Mouse (Mus musculus): ENCODE data around the gene Atp6v1g2.

Atp6v1g2 gene

GRCm38 (mm10) chr17:35204494-35205379 is 28.7 kb upstream of the Atp6v1g2 start, which contains the start of gene Lta:
Gene Lta (minus strand): TSS chr17:35205351.
- DNase-seq, result no peak

DNA sequence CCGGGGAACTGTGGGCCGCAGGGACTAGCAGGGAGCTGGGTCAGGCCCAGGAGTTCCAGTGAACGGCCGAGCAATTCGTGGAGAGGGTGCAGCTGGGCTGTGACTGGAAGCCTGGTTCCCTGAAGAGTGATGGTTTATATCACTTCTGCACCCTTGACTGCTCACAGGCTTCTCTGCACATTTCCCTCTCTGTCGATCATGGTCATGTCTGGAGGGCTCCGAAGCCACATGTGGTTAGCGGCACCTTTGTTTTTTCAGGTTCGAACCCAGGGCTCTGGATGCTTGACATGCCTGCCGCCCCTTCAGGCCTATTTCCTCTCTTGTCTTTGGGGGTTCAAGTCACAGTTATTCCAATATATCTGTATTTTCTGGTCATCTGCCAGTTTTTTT is 28.1 kb upstream of the Atp6v1g2 start:
- DNase-seq, result no peak

- DNase-seq, result no peak
These were observed 23.5 kb upstream of the Atp6v1g2 start for GRCm38 (mm10) chr17:35209785-35210535.

GRCm38 (mm10) chr17:35210593-35210992 is 22.9 kb upstream of the Atp6v1g2 start:
- DNase-seq, result no peak

- no peak for DNase-seq
These were observed 20.4 kb upstream of the Atp6v1g2 start for GRCm38 (mm10) chr17:35213071-35213470.

- no peak for DNase-seq
These were observed 14.8 kb upstream of the Atp6v1g2 start for GRCm38 (mm10) chr17:35218516-35219193.

GRCm38 (mm10) chr17:35219601-35220041 is 13.8 kb upstream of the Atp6v1g2 start:
- DNase-seq, result no peak

DNA sequence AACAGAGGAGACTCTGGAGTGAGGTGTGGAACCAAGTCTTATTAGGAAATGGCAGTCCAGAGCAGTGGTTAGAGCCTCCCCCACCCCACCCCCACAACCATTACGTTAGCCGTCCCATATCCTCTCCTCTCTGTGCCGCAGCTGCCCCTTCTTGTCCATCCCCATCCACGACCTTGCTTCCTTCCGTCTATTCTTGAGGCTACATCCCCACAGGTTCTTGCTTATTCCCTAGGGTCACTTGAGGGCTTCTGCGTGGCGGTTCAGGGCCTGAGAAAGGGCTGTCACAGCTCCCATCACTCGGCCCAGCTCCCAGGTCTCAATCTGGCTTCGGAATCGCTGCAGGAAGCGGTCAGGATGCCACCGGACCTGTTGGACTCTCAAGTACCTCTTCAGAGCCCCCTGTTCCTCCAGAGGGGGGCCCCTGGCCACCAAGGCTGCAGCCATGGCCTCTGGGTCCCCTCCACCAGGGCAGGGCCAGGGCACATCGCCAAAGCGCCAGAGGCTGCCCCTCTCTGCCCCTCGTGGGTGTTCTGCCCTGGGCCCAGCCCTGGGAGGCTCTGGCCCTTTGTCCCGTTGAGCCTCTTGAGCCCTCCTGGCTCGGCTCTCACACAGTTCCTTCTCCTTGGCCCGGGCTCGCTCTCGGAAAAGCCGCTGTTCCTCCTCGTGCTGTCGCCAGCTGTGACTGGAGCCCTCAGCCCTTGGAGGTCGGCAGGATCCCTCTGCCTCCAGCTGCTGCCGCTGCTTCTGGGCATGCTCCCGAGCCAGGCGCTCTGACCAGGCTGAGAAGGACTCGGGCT is 13.1 kb upstream of the Atp6v1g2 start, which contains the start of gene Gm16181:
Gene Gm16181 (plus strand): TSS at position 679 of the 797 bp plus-strand sequence.
- no peak for DNase-seq

DNA sequence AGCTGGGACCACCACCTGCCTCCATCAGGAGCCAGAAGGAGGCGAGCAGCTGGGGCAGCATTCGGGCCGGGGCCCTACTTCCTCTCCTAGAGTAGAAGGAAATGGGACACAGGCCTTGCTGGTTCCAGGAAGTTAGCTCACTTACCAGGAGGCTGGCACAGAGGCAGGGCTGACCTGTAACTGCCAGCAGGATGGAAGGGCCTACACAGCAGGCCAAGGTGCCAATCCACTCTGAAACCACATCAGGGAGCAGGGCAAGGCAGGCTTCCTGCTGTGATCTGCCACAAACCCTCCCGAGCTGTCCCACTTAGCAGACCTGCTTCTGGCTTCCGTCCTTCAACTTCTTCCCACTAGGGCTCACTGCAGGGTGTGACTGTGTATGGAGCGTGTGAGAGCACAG is 11.2 kb upstream of the Atp6v1g2 start:
- DNase-seq, result no peak

GRCm38 (mm10) chr17:35224641-35225040 is 8.8 kb upstream of the Atp6v1g2 start:
- DNase-seq, result no peak

GRCm38 (mm10) chr17:35225456-35225855 is 8.0 kb upstream of the Atp6v1g2 start:
- no peak for DNase-seq

DNA sequence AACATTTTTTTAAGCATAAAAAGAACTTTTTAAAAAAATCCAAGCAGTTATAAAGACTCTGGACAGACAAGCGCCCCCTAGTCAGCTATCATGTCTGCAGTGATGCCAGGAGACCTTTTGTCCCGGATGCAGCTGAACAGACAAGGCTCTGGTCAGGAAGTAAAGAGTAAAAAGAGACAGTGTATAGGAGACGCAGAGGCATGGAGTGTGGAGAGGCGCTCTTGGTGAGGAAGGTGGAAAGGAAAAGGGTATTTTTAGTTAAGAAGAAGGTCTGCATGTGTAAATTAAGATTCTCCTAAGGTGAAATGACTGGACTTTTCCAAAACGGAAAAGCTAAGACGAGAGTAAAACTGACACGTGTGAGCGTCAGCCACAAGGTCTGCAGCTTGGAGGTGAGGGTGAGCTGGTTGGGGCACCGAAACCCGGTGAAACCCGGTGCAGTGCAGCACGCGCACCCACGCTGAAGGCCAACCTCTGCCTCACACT is 6.9 kb upstream of the Atp6v1g2 start:
- no peak for DNase-seq

- no peak for DNase-seq
These were observed 2.4 kb upstream of the Atp6v1g2 start for GRCm38 (mm10) chr17:35231022-35231421.

DNA sequence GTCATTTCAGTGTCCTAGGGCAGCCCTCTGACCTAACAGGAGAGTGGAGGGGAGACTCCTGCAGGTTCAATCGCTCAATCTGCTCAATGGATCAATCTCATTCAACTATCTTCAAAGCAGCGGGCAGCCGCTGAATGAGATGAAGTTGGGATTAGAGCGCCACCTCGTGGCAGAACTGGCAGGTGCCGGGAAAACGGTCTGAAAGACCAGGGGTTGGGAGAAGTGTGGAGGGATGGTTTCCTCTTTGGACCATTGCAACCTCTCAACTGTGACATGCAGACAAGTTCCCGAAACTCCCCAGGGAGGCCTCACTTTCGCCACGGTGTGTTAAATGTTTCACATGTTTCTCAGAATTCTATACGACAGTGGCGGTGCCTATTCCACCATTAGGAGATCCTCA is 1.4 kb upstream of the Atp6v1g2 start:
- peak; percentile 86 to 87 for DNase-seq

DNA sequence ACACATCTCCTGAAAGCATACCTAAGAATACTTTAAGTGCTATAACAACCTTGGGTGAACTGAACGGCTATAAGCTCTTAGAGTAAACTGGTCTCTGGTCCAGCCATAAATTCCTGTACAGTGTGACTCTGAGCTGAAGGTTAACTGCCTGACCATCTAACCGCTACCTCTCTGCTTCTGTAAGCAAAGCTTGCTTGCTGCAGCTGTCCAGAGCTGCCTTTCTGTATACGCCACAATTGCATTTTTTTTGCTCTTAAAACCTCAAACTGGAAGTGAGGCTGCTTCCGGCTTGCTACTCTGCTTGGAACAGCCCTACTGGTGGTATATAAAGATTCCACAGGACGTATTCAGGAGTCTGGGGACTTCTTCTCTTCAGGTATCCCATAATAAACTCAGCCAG is 801 bp upstream of the Atp6v1g2 start:
- no peak for DNase-seq

- DNase-seq, result peak in 1 of 2 experiments; percentile 2
These were observed 630 bp downstream of the Atp6v1g2 start for GRCm38 (mm10) chr17:35234090-35234489.

GRCm38 (mm10) chr17:35234903-35235302 is 1.4 kb downstream of the Atp6v1g2 start:
- peak in 1 of 2 experiments; percentile 32 for DNase-seq

DNA sequence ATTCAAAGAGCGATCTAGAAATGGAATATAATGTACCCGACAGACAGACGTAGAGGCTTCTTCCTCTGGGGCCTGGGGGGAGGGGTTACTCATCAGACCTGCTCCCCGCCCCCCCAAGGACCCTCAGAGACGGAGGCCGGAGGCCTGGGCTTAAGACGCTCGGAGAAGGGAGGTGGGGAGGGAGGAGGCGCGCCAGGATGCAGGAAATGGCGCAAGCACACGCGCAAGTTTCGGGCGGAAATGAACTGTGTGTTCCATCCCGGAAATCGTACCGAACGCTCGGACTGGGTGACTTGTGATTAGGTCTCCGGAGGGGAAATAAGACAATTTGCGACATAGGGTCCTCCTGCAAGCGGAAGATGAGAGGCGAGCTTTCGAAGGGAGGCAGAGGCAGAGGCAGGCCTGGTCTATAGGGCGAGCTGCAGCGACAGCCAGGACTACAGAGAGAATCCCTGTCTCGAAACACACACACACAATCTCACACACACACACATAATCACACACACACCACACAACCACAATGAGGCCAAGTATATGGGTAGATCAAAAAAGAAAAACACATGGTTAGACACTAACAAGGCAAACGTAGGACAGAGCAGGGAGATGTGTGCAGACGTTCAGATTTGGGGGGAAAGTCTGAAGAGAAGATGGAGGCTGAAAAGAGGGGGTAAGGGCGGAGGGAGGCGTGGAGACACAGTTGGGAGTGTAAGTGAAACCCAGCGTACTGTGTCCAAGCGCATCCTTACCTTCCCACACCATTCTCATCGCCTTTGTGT is 2.3 kb downstream of the Atp6v1g2 start, which contains the start of gene Nfkbil1:
Gene Nfkbil1 (minus strand): TSS at position 179 of the 776 bp plus-strand sequence.
- peak; percentile 88 to 90 for DNase-seq

DNA sequence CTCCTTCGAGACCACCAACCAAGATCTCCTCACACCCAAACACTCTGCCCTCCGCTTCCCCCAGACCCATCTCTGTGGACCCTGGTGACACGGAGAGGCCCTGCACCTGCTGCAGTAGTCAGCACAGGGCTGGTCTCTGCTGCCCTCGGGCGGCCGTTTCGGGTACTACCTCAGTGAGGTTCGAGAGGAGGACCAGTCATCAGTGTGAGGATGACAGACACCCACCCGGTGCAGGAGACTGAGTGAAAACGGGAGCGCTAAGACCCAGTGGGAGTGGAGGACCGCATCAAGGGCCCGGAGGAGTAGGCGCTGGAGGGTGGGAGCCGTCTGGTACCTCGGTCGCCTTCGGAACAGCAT is 2.9 kb downstream of the Atp6v1g2 start:
- peak; percentile 100 for DNase-seq

DNA sequence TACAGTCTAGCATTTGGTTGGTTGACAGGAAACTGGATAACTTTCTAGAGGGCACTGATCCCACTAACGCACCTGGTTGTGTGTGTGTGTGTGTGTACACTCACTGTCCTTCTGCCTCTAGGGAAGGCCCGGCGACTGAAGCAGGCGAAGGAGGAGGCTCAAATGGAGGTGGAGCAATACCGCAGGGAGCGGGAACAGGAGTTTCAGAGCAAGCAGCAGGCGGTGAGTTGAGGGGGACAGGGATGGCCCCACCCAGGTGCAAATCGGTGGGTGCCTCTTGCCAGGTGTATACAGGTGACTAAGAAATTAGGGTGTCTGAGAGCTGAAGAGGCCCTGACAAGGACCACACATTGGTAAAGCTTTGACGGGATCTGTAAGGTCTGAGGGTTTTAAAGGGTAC is 3.5 kb downstream of the Atp6v1g2 start:
- peak; percentile 41 to 55 for DNase-seq

GRCm38 (mm10) chr17:35237504-35237903 is 4.0 kb downstream of the Atp6v1g2 start:
- peak in 1 of 2 experiments; percentile 11 for DNase-seq
